Mouse (Mus musculus) neural tube, embryonic 11.5 days (tissue): ENCODE data around the gene Etl4. TPM values are rescaled to one million over a fixed set of nuclear protein-coding genes. Genes with fewer than 3 reads are reported as not detected.

Experiments
- ATAC-seq: fragments of 200-750 bp; cut with Nextera tagmentation; 2 replicates; pipeline ENCODE4 v1.8.0; 2017; ENCODE audit warnings: moderate number of reproducible peaks, mild to moderate bottlenecking, moderate TSS enrichment, moderate library complexity; ENCODE audit not compliant: insufficient read depth, low FRiP score, low TSS enrichment
- DNase-seq: peaks from one replicate; pipeline ENCODE4 v3.0.0-alpha.2; 2015; ENCODE audit warnings: low spot score
- H3K27ac ChIP-seq: fragments of 300-500 bp; sonication (generic); 2 replicates; pipeline ENCODE4 v1.5.1; 2014; ENCODE audit warnings: low read depth, mild to moderate bottlenecking, low read length
- H3K27me3 ChIP-seq: fragments of 300-500 bp; sonication (generic); 2 replicates; pipeline ENCODE4 v1.6.1; 2014; ENCODE audit warnings: mild to moderate bottlenecking, low read length, mixed read lengths; ENCODE audit not compliant: control insufficient read depth, insufficient read depth
- H3K36me3 ChIP-seq: fragments of 300-500 bp; sonication (generic); 2 replicates; pipeline ENCODE4 v1.6.1; 2014; ENCODE audit warnings: mild to moderate bottlenecking, low read length, moderate library complexity, mixed read lengths; ENCODE audit not compliant: control insufficient read depth, insufficient read depth
- H3K4me1 ChIP-seq: fragments of 300-500 bp; sonication (generic); 2 replicates; pipeline ENCODE4 v1.6.1; 2014; ENCODE audit warnings: low read length, mixed read lengths; ENCODE audit not compliant: control insufficient read depth, insufficient read depth
- H3K4me2 ChIP-seq: fragments of 300-500 bp; sonication (generic); 2 replicates; pipeline ENCODE4 v1.6.1; 2014; ENCODE audit warnings: low read depth, mild to moderate bottlenecking, moderate library complexity
- H3K4me3 ChIP-seq: fragments of 300-500 bp; sonication (generic); 2 replicates; pipeline ENCODE4 v1.5.1; 2014; ENCODE audit warnings: low read depth, low read length
- H3K9ac ChIP-seq: fragments of 300-500 bp; sonication (generic); 2 replicates; pipeline ENCODE4 v1.6.1; 2014; ENCODE audit warnings: mild to moderate bottlenecking, low read length
- H3K9me3 ChIP-seq: fragments of 300-500 bp; sonication (generic); 2 replicates; pipeline ENCODE4 v1.6.1; 2016; ENCODE audit warnings: low read length; ENCODE audit not compliant: control insufficient read depth
- WGBS: fragments of 180-500 bp; shearing (Covaris S2); extraction: QIAGEN DNeasy Blood & Tissue Kit; methylation state at CpG from one replicate; pipeline ENCODE4 v1.1.7; 2014; 5-methylcytosine and 5-hydroxymethylcytosine counted together
- polyA plus RNA-seq: library from polyadenylated mRNA; unstranded; fragments of >200 nt; fragmentation: Nextera tagmentation; extraction: Ambion mirVana; gene quantifications from 2 replicates; pipeline ENCODE4 v1.2.1, GENCODE M21; 2014

Etl4 gene
- polyA plus RNA-seq, 1 experiment from 2014 or later, result 19.9 TPM

GRCm38 (mm10) chr2:20603536-20603935, 694.0 kb downstream of the Etl4 start:
- H3K4me1 ChIP-seq, result no peaks in the 10 kb centered on the region
- no peak overlapping the region for H3K9ac ChIP-seq
- DNase-seq, result no peak
- ATAC-seq, result no peak
- 85% methylated on average over 6 of the region's 6 CpGs for WGBS
- no peak overlapping the region for H3K27ac ChIP-seq
- H3K4me2 ChIP-seq, result no peak overlapping the region
- no peaks in the 10 kb centered on the region for H3K9me3 ChIP-seq
- no peak overlapping the region for H3K4me3 ChIP-seq
- no peaks in the 10 kb centered on the region for H3K27me3 ChIP-seq
- H3K36me3 ChIP-seq, result no peaks in the 10 kb centered on the region

- no peak for ATAC-seq
- no peak overlapping the region for H3K27ac ChIP-seq
- H3K9me3 ChIP-seq, result no peaks in the 10 kb centered on the region
- no peak overlapping the region for H3K9ac ChIP-seq
- H3K27me3 ChIP-seq, result no peaks in the 10 kb centered on the region
- DNase-seq, result no peak
- H3K4me3 ChIP-seq, result no peak overlapping the region
- H3K4me1 ChIP-seq, result no peaks in the 10 kb centered on the region
- 80% methylated on average over 6 of the region's 6 CpGs for WGBS
- no peaks in the 10 kb centered on the region for H3K36me3 ChIP-seq
- H3K4me2 ChIP-seq, result no peak overlapping the region
Measured at GRCm38 (mm10) chr2:20603991-20604390, 694.4 kb downstream of the Etl4 start.

GRCm38 (mm10) chr2:20609203-20609602, 699.6 kb downstream of the Etl4 start:
- Histone ChIP-seq H3K4me3 (no peak overlapping the region), H3K27ac (no peak overlapping the region), H3K9me3 (no peaks in the 10 kb centered on the region), H3K4me2 (no peak overlapping the region), H3K4me1 (no peaks in the 10 kb centered on the region), H3K9ac (no peak overlapping the region), H3K27me3 (no peaks in the 10 kb centered on the region), H3K36me3 (no peaks in the 10 kb centered on the region)
- 69% methylated on average over 8 of the region's 8 CpGs for WGBS
- no peak for ATAC-seq
- DNase-seq, result no peak

GRCm38 (mm10) chr2:20615948-20616347, 706.4 kb downstream of the Etl4 start:
- no peak for ATAC-seq
- H3K4me1 ChIP-seq, result no peaks in the 10 kb centered on the region
- no peaks in the 10 kb centered on the region for H3K36me3 ChIP-seq
- H3K27me3 ChIP-seq, result no peaks in the 10 kb centered on the region
- no peak overlapping the region for H3K4me2 ChIP-seq
- 74% methylated on average over 1 of the region's 1 CpGs for WGBS
- H3K27ac ChIP-seq, result no peak overlapping the region
- H3K4me3 ChIP-seq, result no peak overlapping the region
- no peaks in the 10 kb centered on the region for H3K9me3 ChIP-seq
- DNase-seq, result peak; percentile 24
- H3K9ac ChIP-seq, result no peak overlapping the region

- H3K9ac ChIP-seq, result no peak overlapping the region
- 93% methylated on average over 5 of the region's 5 CpGs for WGBS
- no peak for ATAC-seq
- H3K27ac ChIP-seq, result no peak overlapping the region
- H3K4me2 ChIP-seq, result no peak overlapping the region
- H3K4me3 ChIP-seq, result no peak overlapping the region
- H3K4me1 ChIP-seq, result no peaks in the 10 kb centered on the region
- no peaks in the 10 kb centered on the region for H3K9me3 ChIP-seq
- no peaks in the 10 kb centered on the region for H3K27me3 ChIP-seq
- no peak for DNase-seq
- no peaks in the 10 kb centered on the region for H3K36me3 ChIP-seq
Measured at GRCm38 (mm10) chr2:20618396-20618795, 708.8 kb downstream of the Etl4 start.

- no peaks in the 10 kb centered on the region for H3K9me3 ChIP-seq
- no peaks in the 10 kb centered on the region for H3K36me3 ChIP-seq
- WGBS, result 89% methylated on average over 5 of the region's 5 CpGs
- no peaks in the 10 kb centered on the region for H3K4me1 ChIP-seq
- H3K4me2 ChIP-seq, result no peak overlapping the region
- H3K9ac ChIP-seq, result no peak overlapping the region
- H3K27ac ChIP-seq, result no peak overlapping the region
- no peak overlapping the region for H3K4me3 ChIP-seq
- ATAC-seq, result no peak
- no peak for DNase-seq
- H3K27me3 ChIP-seq, result no peaks in the 10 kb centered on the region
Measured at GRCm38 (mm10) chr2:20619881-20620280, 710.3 kb downstream of the Etl4 start.

GRCm38 (mm10) chr2:20629156-20629712, 719.7 kb downstream of the Etl4 start:
- Histone ChIP-seq H3K4me3 (no peak overlapping the region), H3K4me2 (no peak overlapping the region), H3K27me3 (no peaks in the 10 kb centered on the region), H3K9me3 (no peaks in the 10 kb centered on the region), H3K4me1 (no peaks in the 10 kb centered on the region), H3K36me3 (no peaks in the 10 kb centered on the region), H3K27ac (no peak overlapping the region), H3K9ac (no peak overlapping the region)
- 86% methylated on average over 8 of the region's 8 CpGs for WGBS
- ATAC-seq (no peak), DNase-seq (no peak)

GRCm38 (mm10) chr2:20638604-20639003, 729.0 kb downstream of the Etl4 start:
- ATAC-seq (no peak), DNase-seq (no peak)
- no peak overlapping the region for H3K9ac ChIP-seq
- H3K27me3 ChIP-seq, result no peaks in the 10 kb centered on the region
- no peaks in the 10 kb centered on the region for H3K9me3 ChIP-seq
- H3K36me3 ChIP-seq, result no peaks in the 10 kb centered on the region
- 89% methylated on average over 3 of the region's 3 CpGs for WGBS
- no peak overlapping the region for H3K4me3 ChIP-seq
- no peaks in the 10 kb centered on the region for H3K4me1 ChIP-seq
- H3K27ac ChIP-seq, result no peak overlapping the region
- H3K4me2 ChIP-seq, result no peak overlapping the region

- no peak for ATAC-seq
- H3K9ac ChIP-seq, result no peak overlapping the region
- H3K9me3 ChIP-seq, result no peaks in the 10 kb centered on the region
- no peak overlapping the region for H3K27ac ChIP-seq
- no peaks in the 10 kb centered on the region for H3K27me3 ChIP-seq
- no peaks in the 10 kb centered on the region for H3K36me3 ChIP-seq
- no peak overlapping the region for H3K4me3 ChIP-seq
- WGBS, result 88% methylated on average over 2 of the region's 2 CpGs
- no peak for DNase-seq
- H3K4me2 ChIP-seq, result no peak overlapping the region
- H3K4me1 ChIP-seq, result no peaks in the 10 kb centered on the region
Measured at GRCm38 (mm10) chr2:20639721-20640120, 730.1 kb downstream of the Etl4 start.
